Mouse (Mus musculus): Measurements from ENCODE around the gene Olfr702. TPM values are rescaled to one million over a fixed set of nuclear protein-coding genes. Genes with fewer than 3 reads are reported as not detected.

Gene Olfr702
- polyA plus RNA-seq (2015; fragmentation: Illumina TruSeq; extraction: RNeasy Lipid Tissue Mini Kit (QIAGEN cat#74804); ENCODE audit: insufficient read depth, low replicate concordance) = not detected

GRCm38 (mm10) chr7:106833793-106834192 lies at the start of gene Olfr702:
Olfr702 (minus strand) TSS chr7:106833893.

GRCm38 (mm10) chr7:106876791-106877190 lies 43.1 kb upstream of the Olfr702 start, which contains the start of gene Olfr705:
Olfr705 (minus strand) TSS chr7:106876891.

DNA sequence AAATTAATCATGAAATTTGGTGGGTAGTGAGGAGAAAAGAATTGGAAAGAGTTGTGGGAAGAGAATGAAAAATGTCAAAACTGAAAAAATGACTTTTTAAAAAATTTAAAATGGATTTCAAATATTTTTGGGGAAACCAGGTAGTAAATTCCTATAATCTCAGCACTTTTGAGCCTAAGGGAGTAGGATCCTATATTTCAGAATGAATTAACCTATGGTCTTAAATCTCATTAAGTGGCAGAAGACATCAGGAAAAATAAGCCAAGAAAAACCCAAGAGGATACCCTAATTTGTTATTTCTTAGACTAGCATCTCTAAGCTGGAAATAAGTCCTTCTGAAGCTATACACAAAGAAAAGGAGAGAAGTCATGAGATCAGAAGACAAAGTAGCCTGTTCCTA lies 29.2 kb upstream of the Olfr702 start, which contains the start of gene Olfr704:
Gene Olfr704 (plus strand): TSS at position 301 of the 400 bp plus-strand sequence.

GRCm38 (mm10) chr7:106843060-106843459 lies 9.4 kb upstream of the Olfr702 start, which contains the start of gene Olfr703:
Olfr703 (plus strand) TSS chr7:106843360.

DNA sequence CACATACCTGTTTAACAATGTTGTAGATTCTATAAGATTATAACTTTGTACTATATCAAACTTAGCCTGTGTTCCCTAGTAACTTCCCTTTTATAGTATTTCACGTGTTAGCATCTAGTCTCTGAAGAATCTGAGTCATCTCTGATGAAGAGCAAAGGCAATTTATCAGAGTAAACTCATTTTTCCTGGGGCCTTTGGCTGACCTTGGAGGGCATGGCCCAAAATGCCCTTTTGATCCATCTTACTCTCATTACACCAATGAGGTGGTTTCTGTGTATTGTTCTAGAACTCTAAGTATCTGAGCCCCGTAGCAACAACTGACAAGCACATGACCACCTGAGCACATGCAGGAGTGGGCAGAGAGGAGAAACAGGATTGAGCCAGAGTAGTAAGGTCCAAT lies 19.9 kb downstream of the Olfr702 start, which contains the start of gene Olfr701:
Gene Olfr701 (plus strand): TSS at position 301 of the 400 bp plus-strand sequence.

GRCm38 (mm10) chr7:106808734-106809133 lies 25.0 kb downstream of the Olfr702 start, which contains the start of gene Olfr700:
Olfr700 (minus strand) TSS chr7:106808834.

DNA sequence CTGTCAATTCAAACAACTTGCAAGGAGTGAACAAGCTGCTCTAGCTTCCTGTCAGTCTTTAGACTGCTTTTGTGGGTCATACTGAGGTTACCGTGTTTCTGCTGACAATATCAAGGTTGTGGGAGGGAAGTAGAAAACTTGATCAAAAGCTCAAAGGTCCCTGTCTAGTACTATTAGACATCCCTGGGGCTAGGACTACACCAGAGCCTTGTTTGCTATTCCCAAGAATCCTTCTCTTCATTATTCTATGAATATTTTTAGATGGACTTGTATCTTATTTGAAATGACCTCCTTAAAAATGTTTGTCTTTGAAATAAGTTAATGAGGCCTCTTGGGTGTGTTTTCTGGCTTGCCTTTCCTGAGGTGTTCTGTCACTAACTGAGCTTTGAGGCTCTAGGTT lies 40.6 kb downstream of the Olfr702 start, which contains the start of gene Olfr699:
Gene Olfr699 (minus strand): TSS at position 101 of the 400 bp plus-strand sequence.

Other genes starting within 250 kb of the Olfr702 start
- gene Olfr693, start 153.3 kb downstream of the Olfr702 start, polyA plus RNA-seq (2015; fragmentation: Illumina TruSeq; extraction: RNeasy Lipid Tissue Mini Kit (QIAGEN cat#74804); ENCODE audit: insufficient read depth, low replicate concordance) = not detected
- gene Olfr694, start 142.1 kb downstream of the Olfr702 start, polyA plus RNA-seq (2015; fragmentation: Illumina TruSeq; extraction: RNeasy Lipid Tissue Mini Kit (QIAGEN cat#74804); ENCODE audit: insufficient read depth, low replicate concordance) = not detected
- not detected for gene Olfr695, start 117.5 kb downstream of the Olfr702 start, polyA plus RNA-seq (2015; fragmentation: Illumina TruSeq; extraction: RNeasy Lipid Tissue Mini Kit (QIAGEN cat#74804); ENCODE audit: insufficient read depth, low replicate concordance)
- not detected for gene Olfr697, start 91.5 kb downstream of the Olfr702 start, polyA plus RNA-seq (2015; fragmentation: Illumina TruSeq; extraction: RNeasy Lipid Tissue Mini Kit (QIAGEN cat#74804); ENCODE audit: insufficient read depth, low replicate concordance)
- not detected for gene Olfr698, start 78.5 kb downstream of the Olfr702 start, polyA plus RNA-seq (2015; fragmentation: Illumina TruSeq; extraction: RNeasy Lipid Tissue Mini Kit (QIAGEN cat#74804); ENCODE audit: insufficient read depth, low replicate concordance)
- not detected for gene Olfr699, start 40.7 kb downstream of the Olfr702 start, polyA plus RNA-seq (2015; fragmentation: Illumina TruSeq; extraction: RNeasy Lipid Tissue Mini Kit (QIAGEN cat#74804); ENCODE audit: insufficient read depth, low replicate concordance)
- not detected for gene Olfr700, start 25.1 kb downstream of the Olfr702 start, polyA plus RNA-seq (2015; fragmentation: Illumina TruSeq; extraction: RNeasy Lipid Tissue Mini Kit (QIAGEN cat#74804); ENCODE audit: insufficient read depth, low replicate concordance)
- not detected for gene Olfr701, start 19.8 kb downstream of the Olfr702 start, polyA plus RNA-seq (2015; fragmentation: Illumina TruSeq; extraction: RNeasy Lipid Tissue Mini Kit (QIAGEN cat#74804); ENCODE audit: insufficient read depth, low replicate concordance)
- not detected for gene Olfr703, start 9.5 kb upstream of the Olfr702 start, polyA plus RNA-seq (2015; fragmentation: Illumina TruSeq; extraction: RNeasy Lipid Tissue Mini Kit (QIAGEN cat#74804); ENCODE audit: insufficient read depth, low replicate concordance)
- not detected for gene Olfr704, start 29.3 kb upstream of the Olfr702 start, polyA plus RNA-seq (2015; fragmentation: Illumina TruSeq; extraction: RNeasy Lipid Tissue Mini Kit (QIAGEN cat#74804); ENCODE audit: insufficient read depth, low replicate concordance)
- gene Olfr705, start 43.0 kb upstream of the Olfr702 start, polyA plus RNA-seq (2015; fragmentation: Illumina TruSeq; extraction: RNeasy Lipid Tissue Mini Kit (QIAGEN cat#74804); ENCODE audit: insufficient read depth, low replicate concordance) = not detected
- not detected for gene Olfr706, start 54.3 kb upstream of the Olfr702 start, polyA plus RNA-seq (2015; fragmentation: Illumina TruSeq; extraction: RNeasy Lipid Tissue Mini Kit (QIAGEN cat#74804); ENCODE audit: insufficient read depth, low replicate concordance)
- not detected for gene Olfr707, start 67.3 kb upstream of the Olfr702 start, polyA plus RNA-seq (2015; fragmentation: Illumina TruSeq; extraction: RNeasy Lipid Tissue Mini Kit (QIAGEN cat#74804); ENCODE audit: insufficient read depth, low replicate concordance)
- gene Olfr1532-ps1, start 74.1 kb upstream of the Olfr702 start, polyA plus RNA-seq (2015; fragmentation: Illumina TruSeq; extraction: RNeasy Lipid Tissue Mini Kit (QIAGEN cat#74804); ENCODE audit: insufficient read depth, low replicate concordance) = not detected
- gene Olfr709-ps1, start 98.3 kb upstream of the Olfr702 start, polyA plus RNA-seq (2015; fragmentation: Illumina TruSeq; extraction: RNeasy Lipid Tissue Mini Kit (QIAGEN cat#74804); ENCODE audit: insufficient read depth, low replicate concordance) = not detected
- gene Olfr710, start 114.4 kb upstream of the Olfr702 start, polyA plus RNA-seq (2015; fragmentation: Illumina TruSeq; extraction: RNeasy Lipid Tissue Mini Kit (QIAGEN cat#74804); ENCODE audit: insufficient read depth, low replicate concordance) = not detected
- gene Olfr6, start 130.0 kb upstream of the Olfr702 start, polyA plus RNA-seq (2015; fragmentation: Illumina TruSeq; extraction: RNeasy Lipid Tissue Mini Kit (QIAGEN cat#74804); ENCODE audit: insufficient read depth, low replicate concordance) = not detected
- gene Olfr711, start 141.6 kb upstream of the Olfr702 start, polyA plus RNA-seq (2015; fragmentation: Illumina TruSeq; extraction: RNeasy Lipid Tissue Mini Kit (QIAGEN cat#74804); ENCODE audit: insufficient read depth, low replicate concordance) = not detected
- gene Olfr2, start 172.2 kb upstream of the Olfr702 start, polyA plus RNA-seq (2015; fragmentation: Illumina TruSeq; extraction: RNeasy Lipid Tissue Mini Kit (QIAGEN cat#74804); ENCODE audit: insufficient read depth, low replicate concordance) = not detected
- not detected for gene Olfr713, start 197.3 kb upstream of the Olfr702 start, polyA plus RNA-seq (2015; fragmentation: Illumina TruSeq; extraction: RNeasy Lipid Tissue Mini Kit (QIAGEN cat#74804); ENCODE audit: insufficient read depth, low replicate concordance)
- not detected for gene Olfr714, start 237.1 kb upstream of the Olfr702 start, polyA plus RNA-seq (2015; fragmentation: Illumina TruSeq; extraction: RNeasy Lipid Tissue Mini Kit (QIAGEN cat#74804); ENCODE audit: insufficient read depth, low replicate concordance)